15 mouse cellular contexts compared by ENCODE assay signal in the genomic region with DNA sequence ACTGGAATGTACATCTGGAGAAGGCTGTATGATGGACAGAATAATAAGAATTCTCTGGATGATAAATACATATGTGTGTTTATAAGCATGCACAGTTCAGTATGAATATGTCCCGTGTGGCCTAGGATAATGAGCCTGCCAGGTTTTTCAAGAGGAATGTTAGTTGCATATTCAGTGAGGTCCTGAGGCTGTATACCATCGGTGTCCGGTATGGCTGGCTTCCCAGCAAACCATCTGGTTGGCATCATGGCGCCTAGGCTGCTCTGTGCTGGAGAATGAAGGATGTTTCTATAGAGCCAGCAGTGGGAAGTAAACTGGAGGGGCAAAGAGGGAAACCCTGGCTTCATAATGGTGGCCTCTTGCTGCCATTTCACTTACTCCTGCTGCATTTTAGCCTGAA.
DNase-seq lines count a peak whose midpoint lies in the region; ATAC-seq and TF ChIP-seq lines count a peak whose summit lies in the region.
"Had no signal": no experiment of that assay in that cellular context is flagged by ENCODE, and none has a peak within 500 bp of the region (broad histone marks: within the 10 kb centered on the region; RNA-seq: fewer than 3 reads in every experiment).

No protein-coding gene starts in this region.

- no peak overlapping the region for H3K9ac ChIP-seq in hindbrain, embryonic 13.5 days
- no peak overlapping the region for H3K9ac ChIP-seq in hindbrain, postnatal 0 days (replicated peaks; ENCODE audit: low read length)
- H3K9ac ChIP-seq: forebrain, embryonic 12.5 days; heart, embryonic 12.5 days; liver, embryonic 12.5 days had no signal

- H3K27ac ChIP-seq in hindbrain, embryonic 13.5 days: peak overlapping the region; percentile 62
- no peak overlapping the region for H3K27ac ChIP-seq in hindbrain, embryonic 10.5 days
- H3K27ac ChIP-seq in cerebellum, adult 2 months (ENCODE audit: insufficient read depth, low read length): no peak overlapping the region
- no peak overlapping the region for H3K27ac ChIP-seq in hindbrain, postnatal 0 days
- H3K27ac ChIP-seq: forebrain, embryonic 12.5 days; liver, embryonic 12.5 days had no signal

- no peaks in the 10 kb centered on the region for H3K9me3 ChIP-seq in hindbrain, embryonic 13.5 days
- H3K9me3 ChIP-seq in hindbrain, embryonic 10.5 days: no peaks in the 10 kb centered on the region
- no peaks in the 10 kb centered on the region for H3K9me3 ChIP-seq in hindbrain, postnatal 0 days (ENCODE audit: low read length)
- H3K9me3 ChIP-seq: forebrain, embryonic 12.5 days; G1E; heart, embryonic 12.5 days; liver, embryonic 12.5 days had no signal

- no peaks in the 10 kb centered on the region for H3K27me3 ChIP-seq in hindbrain, embryonic 13.5 days
- no peaks in the 10 kb centered on the region for H3K27me3 ChIP-seq in hindbrain, embryonic 10.5 days (ENCODE audit: insufficient read depth, poor library complexity, severe bottlenecking)
- no peaks in the 10 kb centered on the region for H3K27me3 ChIP-seq in cerebellum, adult 2 months (ENCODE audit: control insufficient read depth, insufficient read depth, low read length)
- H3K27me3 ChIP-seq in hindbrain, postnatal 0 days (ENCODE audit: insufficient read depth, low read length): no peaks in the 10 kb centered on the region
- H3K27me3 ChIP-seq: forebrain, embryonic 12.5 days; heart, embryonic 12.5 days; liver, embryonic 12.5 days had no signal

- no peak overlapping the region for H3K4me2 ChIP-seq in hindbrain, embryonic 13.5 days
- H3K4me2 ChIP-seq in hindbrain, postnatal 0 days (ENCODE audit: low read depth, low read length): no peak overlapping the region
- H3K4me2 ChIP-seq: forebrain, embryonic 12.5 days; heart, embryonic 12.5 days; liver, embryonic 12.5 days had no signal

- TF ChIP-seq POLR2A in cerebellum, adult 2 months (IDR thresholded peaks at IDR 0.05; ENCODE audit: borderline replicate concordance, insufficient read depth, low read length): no peak

- DNase-seq in hindbrain, embryonic 10.5 days (ENCODE audit: low spot score): no peak
- DNase-seq in 3T3-L1 (ENCODE audit: low read depth, low spot score): peak; percentile 49
- peak; percentile 32 to 51 for DNase-seq in cerebellum, adult 2 months
- DNase-seq in hindbrain, postnatal 0 days (ENCODE audit: low spot score): peak; percentile 55
- DNase-seq in layer of hippocampus, postnatal 14 days (ENCODE audit: low spot score in 2 of 2): no peak
- DNase-seq: adrenal gland, postnatal 14 days; gastrocnemius, postnatal 14 days; heart, postnatal 4 days; kidney, adult 2 months had no signal

- no peak for TF ChIP-seq CTCF in cerebellum, adult 2 months (IDR thresholded peaks at IDR 0.05; ENCODE audit: borderline replicate concordance, insufficient read depth, low read depth, low read length)
- no peak for TF ChIP-seq CTCF in hindbrain, postnatal 0 days (IDR thresholded peaks at IDR 0.05; ENCODE audit: low read depth)

- peaks cover 15% of the 10 kb centered on the region; the same call in 1 of the 2 replicates for H3K4me1 ChIP-seq in hindbrain, embryonic 13.5 days (replicated peaks)
- H3K4me1 ChIP-seq in hindbrain, embryonic 10.5 days (replicated peaks): no peaks in the 10 kb centered on the region
- no peaks in the 10 kb centered on the region for H3K4me1 ChIP-seq in cerebellum, adult 2 months (ENCODE audit: control insufficient read depth, insufficient read depth, low read length)
- H3K4me1 ChIP-seq in hindbrain, postnatal 0 days (ENCODE audit: insufficient read depth, low read length): no peaks in the 10 kb centered on the region
- H3K4me1 ChIP-seq: forebrain, embryonic 12.5 days had no signal

- no peak overlapping the region for H3K4me3 ChIP-seq in hindbrain, embryonic 13.5 days
- no peak overlapping the region for H3K4me3 ChIP-seq in hindbrain, embryonic 10.5 days
- no peak overlapping the region for H3K4me3 ChIP-seq in cerebellum, adult 2 months (replicated peaks; ENCODE audit: insufficient read depth, low read depth, low read length)
- H3K4me3 ChIP-seq in hindbrain, postnatal 0 days (ENCODE audit: low read length): no peak overlapping the region
- H3K4me3 ChIP-seq: forebrain, embryonic 12.5 days; heart, embryonic 12.5 days; liver, embryonic 12.5 days had no signal

- 63% methylated on average over 4 of the region's 4 CpGs for whole genome bisulfite sequencing in hindbrain, embryonic 13.5 days
- WGBS in hindbrain, embryonic 10.5 days: 90% methylated on average over 4 of the region's 4 CpGs
- 11% methylated on average over 4 of the region's 4 CpGs for WGBS in cerebellum, adult 2 months
- 39% methylated on average over 4 of the region's 4 CpGs for WGBS in hindbrain, postnatal 0 days

- ATAC-seq in hindbrain, embryonic 13.5 days (ENCODE audit: low FRiP score): peak; percentile 57; the same call in 1 of the 2 replicates
- no peak for ATAC-seq in hindbrain, postnatal 0 days
- ATAC-seq in granulocyte monocyte progenitor cell, adult 5-6 weeks (replicated peaks; ENCODE audit: poor library complexity, severe bottlenecking): no peak
- ATAC-seq: liver, embryonic 12.5 days had no signal

- H3K36me3 ChIP-seq in hindbrain, embryonic 13.5 days: no peaks in the 10 kb centered on the region
- H3K36me3 ChIP-seq in hindbrain, embryonic 10.5 days: 0 out of 2 replicates have a peak, but pooled peaks cover 6% of the 10 kb centered on the region
- H3K36me3 ChIP-seq in hindbrain, postnatal 0 days (ENCODE audit: insufficient read depth, low read length): no peaks in the 10 kb centered on the region
- H3K36me3 ChIP-seq: forebrain, embryonic 12.5 days; G1E; liver, embryonic 12.5 days had no signal

Comparison
In these comparisons a context has a peak if more than half of its experiments do, and no peak if none do; other contexts are left out.
1. DNase-seq: peak in 3T3-L1 (single experiment), cerebellum, adult 2 months (2 of 2) and hindbrain, postnatal 0 days (single experiment); none in hindbrain, embryonic 10.5 days (single experiment) and layer of hippocampus, postnatal 14 days (0 of 2).